Mouse (Mus musculus): ENCODE results near the gene Nfatc3.
"Not testable (repeated sequence)": the region's sequence is repeated elsewhere in the genome, so short reads cannot be mapped to it uniquely, and the experiment has no call there.

Nfatc3 gene

GRCm38 (mm10) chr8:106058731-106059612, at the start of gene Nfatc3:
Gene Nfatc3, plus strand, starts transcription at chr8:106058840.
- peak; percentile 96 to 98 for DNase-seq

GRCm38 (mm10) chr8:106010748-106011642, 47.6 kb upstream of the Nfatc3 start:
- DNase-seq = peak; percentile 86 to 91

DNA sequence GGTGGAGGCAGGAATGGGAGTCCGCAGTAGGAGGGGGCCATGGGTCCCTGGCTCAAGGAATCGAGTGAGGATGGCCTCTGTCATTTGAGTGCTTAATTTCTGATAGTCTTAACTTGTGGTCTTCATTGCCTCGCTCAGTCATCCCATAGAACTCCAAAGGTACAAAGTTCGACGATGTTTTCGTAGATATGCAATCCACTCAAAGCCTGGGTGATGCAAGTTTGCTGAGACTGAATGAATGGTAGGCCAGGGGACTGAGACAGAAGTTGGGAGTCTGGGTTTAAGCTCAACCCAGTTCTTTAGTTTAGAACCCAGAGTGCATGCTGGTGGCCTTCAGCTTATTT, 47.0 kb upstream of the Nfatc3 start, which contains the start of gene Ddx28:
Gene Ddx28, minus strand, starts transcription at position 240 of the 344 bp plus-strand sequence.
- no peak for DNase-seq

DNA sequence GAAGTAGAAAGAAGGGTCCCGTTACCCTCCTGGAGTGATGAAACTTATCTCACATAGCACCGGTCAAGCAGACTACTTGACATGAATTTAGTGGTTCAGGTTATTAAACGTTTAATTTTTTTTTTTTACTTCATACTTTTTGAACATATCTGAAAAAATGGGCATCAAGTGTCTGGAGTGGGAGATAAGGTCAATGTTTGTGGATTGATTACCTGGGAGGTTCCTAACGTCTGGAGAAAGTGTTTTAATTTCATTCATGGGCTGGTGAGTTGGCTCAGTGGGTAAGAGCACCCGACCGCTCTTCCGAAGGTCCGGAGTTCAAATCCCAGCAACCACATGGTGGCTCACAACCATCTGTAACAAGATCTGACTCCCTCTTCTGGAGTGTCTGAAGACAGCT, 46.4 kb upstream of the Nfatc3 start:
- not testable (repeated sequence) for DNase-seq

DNA sequence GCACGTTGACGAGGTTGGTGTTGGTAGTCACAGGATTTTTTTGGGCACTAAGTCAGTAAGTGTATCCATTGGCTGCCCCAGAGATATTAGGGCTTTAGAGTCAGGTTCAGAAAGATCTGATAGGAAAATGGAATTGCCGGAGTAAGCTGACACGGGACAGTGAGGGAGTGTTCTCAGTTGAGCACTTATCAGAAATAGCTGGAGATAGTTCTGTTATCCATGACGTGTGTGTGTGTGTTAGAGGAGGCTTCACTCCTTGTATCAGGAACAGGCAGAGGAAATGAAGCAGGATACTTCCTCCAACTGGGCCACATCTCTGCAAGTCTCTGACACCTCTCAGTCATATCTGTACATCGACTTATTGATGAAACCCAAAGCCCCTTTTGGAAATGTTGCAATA, 42.4 kb upstream of the Nfatc3 start:
- no peak for DNase-seq

DNA sequence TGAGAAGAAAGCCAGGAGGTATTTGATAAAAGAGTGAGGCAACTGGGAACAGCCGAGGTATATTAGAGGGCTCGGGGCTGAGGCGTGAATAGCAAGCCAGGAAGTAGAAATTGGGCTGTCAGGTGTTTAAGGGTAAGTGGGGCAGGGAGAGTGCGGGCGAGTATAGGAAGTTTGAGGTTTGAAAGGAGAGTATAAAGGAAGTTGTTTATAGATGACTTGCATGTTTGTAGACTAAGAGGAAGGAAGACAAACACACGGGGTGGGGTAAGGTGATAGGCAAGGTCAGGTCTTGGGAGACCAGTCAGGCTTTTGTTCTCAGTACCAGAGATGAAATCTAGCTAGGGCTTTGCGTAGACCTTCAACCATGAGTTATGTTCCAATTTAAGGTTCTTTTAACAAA, 41.5 kb upstream of the Nfatc3 start:
- no peak for DNase-seq

GRCm38 (mm10) chr8:106018039-106018438, 40.6 kb upstream of the Nfatc3 start:
- no peak for DNase-seq

DNA sequence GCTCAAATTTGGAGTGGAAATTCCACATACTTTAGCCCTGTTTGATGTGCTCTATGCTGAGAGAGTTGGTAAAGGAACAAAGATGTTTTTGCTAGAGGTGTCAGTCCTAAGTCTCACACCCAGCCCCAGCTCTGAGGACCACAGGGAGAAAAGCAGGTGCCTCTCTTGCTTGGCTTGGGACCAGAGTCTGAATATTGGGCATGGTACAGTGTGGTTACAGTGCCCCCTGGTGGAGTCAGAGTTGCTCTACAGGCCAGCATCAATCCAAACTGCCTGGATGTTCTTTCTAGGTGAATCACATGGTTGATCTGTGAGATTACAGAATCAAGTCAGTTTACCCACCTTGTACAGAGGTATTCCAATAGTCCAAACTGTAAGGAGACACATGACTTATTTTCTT, 36.2 kb upstream of the Nfatc3 start:
- DNase-seq = peak; percentile 56 to 78

DNA sequence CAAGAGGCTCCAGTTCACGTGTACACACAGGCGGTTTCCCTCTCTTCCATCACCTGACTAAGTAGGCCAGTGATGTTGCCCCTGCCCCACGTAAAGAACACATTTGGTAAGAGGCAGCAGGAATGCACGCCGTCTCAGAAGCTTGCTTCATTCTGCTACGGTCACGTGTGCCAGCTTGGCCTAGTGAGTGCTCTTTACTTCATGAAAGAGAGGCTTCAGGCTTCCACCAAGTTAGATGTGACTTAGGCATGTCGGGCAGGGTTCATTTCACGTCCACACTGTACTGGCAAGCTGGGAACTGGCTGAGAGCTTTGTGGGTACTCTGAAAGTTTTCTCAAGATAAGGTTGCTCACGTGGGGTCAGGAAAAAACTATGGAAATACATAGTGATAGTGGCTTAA, 19.9 kb upstream of the Nfatc3 start:
- no peak for DNase-seq

DNA sequence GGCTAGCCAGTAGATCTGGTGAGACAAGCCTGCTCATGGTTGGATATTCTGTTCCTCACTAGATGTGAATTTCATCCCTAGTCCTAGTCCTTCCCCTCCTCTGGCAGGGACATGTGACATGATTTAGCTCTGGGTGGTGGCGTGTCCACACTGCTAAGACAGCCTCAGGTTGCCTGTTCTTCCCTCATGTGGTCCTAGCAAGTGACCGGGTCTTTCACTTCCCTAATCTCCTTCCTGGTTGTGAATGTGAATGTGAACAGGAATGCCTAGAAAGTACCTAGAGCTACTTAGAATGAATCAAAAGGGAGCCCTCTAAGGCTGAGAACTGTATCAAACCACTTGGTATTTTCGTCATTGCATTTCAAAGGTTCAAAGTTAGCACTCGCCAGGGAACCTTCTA, 19.0 kb upstream of the Nfatc3 start:
- no peak for DNase-seq

- DNase-seq = no peak
These were observed 18.4 kb upstream of the Nfatc3 start for GRCm38 (mm10) chr8:106040218-106040617.

DNA sequence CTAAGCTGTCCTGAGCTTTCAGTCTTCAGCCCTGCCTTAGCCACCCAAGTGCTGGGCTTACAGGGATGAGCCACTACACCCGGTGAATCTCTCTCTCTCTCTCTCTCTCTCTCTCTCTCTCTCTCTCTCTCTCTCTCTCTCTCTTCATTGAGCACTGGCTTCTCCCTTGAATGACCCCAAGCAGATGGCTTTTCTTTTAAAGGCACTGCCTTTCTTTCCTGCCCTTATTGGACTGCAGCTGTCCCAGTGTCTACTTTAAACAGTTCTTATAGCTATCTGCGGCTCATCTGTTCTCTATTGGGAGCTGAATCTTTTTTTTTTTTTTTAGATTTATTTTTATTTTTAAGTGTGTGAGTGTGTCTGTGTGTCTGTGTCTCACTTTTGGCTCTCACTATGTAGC, 15.6 kb upstream of the Nfatc3 start:
- no peak for DNase-seq

- DNase-seq = no peak
These were observed 14.5 kb upstream of the Nfatc3 start for GRCm38 (mm10) chr8:106044151-106044550.

DNA sequence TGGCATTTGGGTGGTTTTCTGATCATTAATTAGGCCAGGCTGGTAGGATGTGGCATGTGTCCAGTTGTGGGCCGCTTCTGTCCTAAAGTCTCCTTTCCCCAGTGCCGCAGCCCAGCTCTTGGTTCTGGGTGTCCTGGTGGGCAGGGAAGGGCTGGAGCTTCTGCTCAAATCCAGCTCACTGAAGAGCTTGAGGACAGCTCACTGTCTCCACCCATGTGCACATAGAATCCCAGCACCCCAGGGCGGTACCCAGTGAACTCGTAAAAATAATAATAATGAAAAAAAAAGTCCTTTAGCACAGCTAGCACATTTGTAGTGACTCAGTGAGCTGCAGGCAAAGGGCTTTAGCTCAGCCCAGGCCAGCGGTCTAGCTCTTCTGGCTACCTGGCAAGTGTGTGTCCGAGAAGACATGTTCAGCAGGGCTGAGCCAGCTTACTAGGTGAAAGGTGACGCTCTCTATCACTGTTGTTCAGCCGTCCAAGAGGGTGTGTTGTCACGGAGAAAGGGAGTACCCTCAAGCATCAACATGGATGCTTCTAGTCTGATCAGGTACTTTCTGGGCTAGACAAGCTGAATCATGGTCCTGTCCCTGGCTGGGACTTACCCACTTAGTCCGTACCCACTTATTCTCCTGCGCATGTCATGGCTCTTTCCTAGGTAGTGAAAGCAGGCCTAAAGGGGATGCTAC, 11.6 kb upstream of the Nfatc3 start:
- no peak for DNase-seq

DNA sequence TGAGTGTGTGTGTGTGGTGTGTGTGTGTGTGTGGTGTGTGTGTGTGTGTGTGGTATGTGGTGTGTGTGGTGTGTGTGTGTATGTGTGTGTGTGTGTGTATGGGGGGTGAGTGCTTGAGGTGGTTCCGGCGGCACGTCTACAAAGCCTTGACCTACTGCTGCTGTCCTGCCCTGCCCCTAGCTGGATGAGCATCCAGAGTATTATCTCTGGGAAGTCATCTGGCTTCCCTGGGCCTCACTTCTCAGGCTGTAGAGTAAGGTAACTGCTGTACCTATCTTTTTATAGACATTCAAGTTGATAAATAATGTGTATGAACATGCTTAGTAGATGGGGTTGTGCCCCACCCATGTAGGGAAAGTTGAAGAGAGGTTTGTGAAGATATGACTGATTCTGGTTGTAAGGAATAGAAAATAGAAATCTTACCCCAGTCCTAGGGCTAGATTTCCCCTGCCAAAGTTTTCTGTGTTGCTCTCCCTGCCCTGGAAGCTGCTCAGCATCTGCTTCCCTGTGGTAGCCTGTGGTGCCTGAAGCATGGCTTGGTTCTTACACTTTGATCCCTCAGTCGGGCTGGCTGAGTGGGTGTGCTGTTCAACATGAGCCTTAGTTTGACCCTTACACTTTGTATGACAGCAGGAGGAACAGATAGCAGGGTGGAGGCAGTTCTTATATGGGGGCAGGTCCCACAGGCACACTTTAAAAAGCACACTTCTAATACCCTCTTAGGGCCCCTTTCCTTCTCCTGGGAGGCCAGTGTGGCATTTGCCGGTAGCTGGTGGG, 10.6 kb upstream of the Nfatc3 start:
- DNase-seq = no peak

- DNase-seq = no peak
These were observed 8.8 kb upstream of the Nfatc3 start for GRCm38 (mm10) chr8:106049840-106050239.

DNA sequence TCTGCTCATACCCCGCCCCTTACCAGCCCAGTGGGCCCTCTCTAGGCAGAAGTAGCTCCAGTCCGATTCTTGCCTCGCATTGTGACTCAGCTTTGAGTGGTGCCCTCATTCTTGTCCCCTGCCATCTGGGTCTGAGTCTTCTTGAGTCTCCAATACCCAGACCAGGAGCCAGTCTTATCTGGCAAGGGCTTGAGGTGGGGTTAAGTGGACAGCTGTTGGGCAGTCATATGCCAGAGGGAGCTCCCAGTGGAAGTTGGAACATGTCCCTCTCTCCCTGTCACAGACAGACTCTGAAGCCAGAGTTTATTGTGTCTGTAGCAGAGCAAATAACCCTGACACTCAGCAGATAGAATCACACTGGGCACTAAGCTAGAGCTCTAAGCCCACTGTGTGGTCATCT, 7.6 kb upstream of the Nfatc3 start:
- DNase-seq = no peak

- DNase-seq = no peak
These were observed 6.0 kb upstream of the Nfatc3 start for GRCm38 (mm10) chr8:106052510-106053089.

- peak; percentile 63 to 70 for DNase-seq
These were observed 4.3 kb upstream of the Nfatc3 start for GRCm38 (mm10) chr8:106054190-106054811.

- peak; percentile 69 to 70 for DNase-seq
These were observed 3.6 kb upstream of the Nfatc3 start for GRCm38 (mm10) chr8:106055038-106055437.

- DNase-seq = no peak
These were observed 2.1 kb upstream of the Nfatc3 start for GRCm38 (mm10) chr8:106056455-106056982.
